Mouse (Mus musculus) lung, adult 2 months (tissue): ENCODE data around the gene 9930021J03Rik.

Experiments
- CTCF ChIP-seq: fragments of 200-500 bp; IDR thresholded peaks from 2 replicates; pipeline ENCODE4 v1.5.1; 2011; ENCODE audit warnings: mild to moderate bottlenecking, low read length, control low read depth; ENCODE audit not compliant: insufficient read depth
- POLR2A ChIP-seq: fragments of 200-500 bp; IDR thresholded peaks from 2 replicates; pipeline ENCODE4 v1.6.1; 2011; ENCODE audit warnings: low read depth, mild to moderate bottlenecking, control low read depth, low read length, borderline replicate concordance; ENCODE audit errors: extremely low read depth

GRCm38 (mm10) chr19:29671160-29671559 lies 134.6 kb downstream of the 9930021J03Rik start:
- TF ChIP-seq POLR2A (no peak), CTCF (no peak)
